Mouse (Mus musculus) retina, adult 2 months (tissue): ENCODE data around the gene Prmt7.

Source experiments
- DNase-seq: peaks from one replicate; pipeline ENCODE4 v3.0.0-alpha.2; 2012; ENCODE audit warnings: low read depth, low spot score

The Prmt7 gene

GRCm38 (mm10) chr8:106288732-106289131 is 78.0 kb downstream of the Prmt7 start:
- no peak for DNase-seq

GRCm38 (mm10) chr8:106289464-106289863 is 78.7 kb downstream of the Prmt7 start:
- no peak for DNase-seq

- DNase-seq, result no peak
Measured at GRCm38 (mm10) chr8:106292484-106293396, 82.0 kb downstream of the Prmt7 start.

GRCm38 (mm10) chr8:106298261-106298660 is 87.5 kb downstream of the Prmt7 start:
- DNase-seq, result no peak

GRCm38 (mm10) chr8:106298846-106299245 is 88.1 kb downstream of the Prmt7 start:
- DNase-seq, result no peak

GRCm38 (mm10) chr8:106299686-106300085 is 89.0 kb downstream of the Prmt7 start:
- DNase-seq, result no peak

- no peak for DNase-seq
Measured at GRCm38 (mm10) chr8:106300739-106301715, 90.3 kb downstream of the Prmt7 start.
